Mouse (Mus musculus) granulocyte monocyte progenitor cell, adult 5-6 weeks (primary cell): ENCODE measurements around the gene Tsc2. TPM values are rescaled to one million over a fixed set of nuclear protein-coding genes. Genes with fewer than 3 reads are reported as not detected.

Experiments
- ATAC-seq: replicated peaks from 2 replicates; pipeline ENCODE4 v1.8.0; 2016; ENCODE audit warnings: mild to moderate bottlenecking, moderate TSS enrichment, inconsistent platforms; ENCODE audit not compliant: poor library complexity, severe bottlenecking
- total RNA-seq, 2 experiments: library from RNA; stranded (forward) in 1 of 2; stranded (reverse) in 1 of 2; fragments of 200-712, 200-1000 nt in 1 of 2; fragments of >200 nt in 1 of 2; fragmentation: Nextera tagmentation in 1 of 2; gene quantifications; 2 replicates each; pipeline ENCODE4 v1.2.3; 2014 to 2017

The Tsc2 gene
- total RNA-seq, 2 experiments from 2014 or later, result 41.3 to 83.7 TPM

- no peak for ATAC-seq
These were observed 16.4 kb upstream of the Tsc2 start for GRCm38 (mm10) chr17:24648731-24649377.

GRCm38 (mm10) chr17:24647493-24647892 lies 15.1 kb upstream of the Tsc2 start:
- ATAC-seq, result no peak

- ATAC-seq, result no peak
These were observed 14.0 kb upstream of the Tsc2 start for GRCm38 (mm10) chr17:24646381-24646780.

DNA sequence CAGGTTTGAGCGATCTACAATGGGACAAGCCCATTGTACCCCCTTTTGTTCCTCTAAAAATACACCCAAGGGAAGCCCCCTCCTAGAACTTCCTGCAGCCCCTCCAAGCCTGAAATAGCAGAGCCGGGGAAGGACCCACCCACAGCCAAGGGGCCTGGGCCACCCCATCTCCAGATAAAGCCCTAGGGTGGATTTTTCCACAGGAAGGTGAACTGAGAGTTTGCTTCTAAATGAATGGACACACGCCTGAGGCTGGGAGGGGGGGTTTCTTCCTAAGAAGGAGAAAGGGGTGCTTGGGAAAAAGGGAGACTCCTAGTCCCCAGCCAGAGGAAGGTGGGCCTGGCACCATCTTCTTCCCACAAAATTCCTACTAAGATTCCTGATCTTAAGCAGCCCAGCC lies 13.5 kb upstream of the Tsc2 start:
- no peak for ATAC-seq

DNA sequence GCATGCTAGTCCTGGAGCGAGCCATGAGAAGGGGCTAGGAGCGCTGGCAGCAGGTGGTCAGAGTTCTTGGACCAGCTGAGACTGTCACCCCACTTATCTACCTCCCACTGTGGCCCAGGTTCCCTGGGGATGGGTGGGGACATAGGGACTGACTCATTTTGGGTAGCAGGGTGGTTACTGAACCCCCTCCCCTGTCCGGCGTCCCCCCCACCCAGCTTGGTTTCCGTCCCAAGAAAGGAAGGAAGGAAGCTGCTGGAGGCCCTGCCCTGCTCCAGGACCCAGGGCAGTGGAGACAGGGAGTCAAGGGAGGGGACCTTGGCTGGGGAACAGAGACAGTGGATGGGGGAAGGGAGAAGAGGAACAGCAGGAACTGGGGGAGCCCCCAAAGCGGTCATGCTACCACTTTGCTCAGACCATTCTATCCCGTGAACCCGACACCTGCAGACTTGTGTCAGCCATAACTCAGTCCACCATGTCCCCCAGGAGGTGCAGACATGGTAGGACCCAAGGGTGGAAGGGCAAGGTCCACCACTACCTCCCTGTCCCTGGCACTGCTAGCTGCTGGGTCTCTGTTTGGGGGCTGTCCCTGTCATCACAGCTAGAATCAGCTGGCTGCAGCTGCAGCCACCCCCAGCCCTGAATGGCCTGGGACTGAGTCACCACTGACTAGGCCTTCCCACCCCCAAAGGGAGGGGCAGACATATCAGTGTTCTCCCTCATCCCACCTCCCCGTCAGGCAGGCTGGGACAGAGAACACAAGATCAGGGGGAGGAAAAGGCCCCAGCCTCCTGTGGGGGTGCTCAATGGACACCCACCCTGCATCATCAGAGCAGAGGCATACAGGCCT lies 12.7 kb upstream of the Tsc2 start:
- ATAC-seq, result no peak

GRCm38 (mm10) chr17:24644030-24644715 lies 11.7 kb upstream of the Tsc2 start:
- no peak for ATAC-seq

DNA sequence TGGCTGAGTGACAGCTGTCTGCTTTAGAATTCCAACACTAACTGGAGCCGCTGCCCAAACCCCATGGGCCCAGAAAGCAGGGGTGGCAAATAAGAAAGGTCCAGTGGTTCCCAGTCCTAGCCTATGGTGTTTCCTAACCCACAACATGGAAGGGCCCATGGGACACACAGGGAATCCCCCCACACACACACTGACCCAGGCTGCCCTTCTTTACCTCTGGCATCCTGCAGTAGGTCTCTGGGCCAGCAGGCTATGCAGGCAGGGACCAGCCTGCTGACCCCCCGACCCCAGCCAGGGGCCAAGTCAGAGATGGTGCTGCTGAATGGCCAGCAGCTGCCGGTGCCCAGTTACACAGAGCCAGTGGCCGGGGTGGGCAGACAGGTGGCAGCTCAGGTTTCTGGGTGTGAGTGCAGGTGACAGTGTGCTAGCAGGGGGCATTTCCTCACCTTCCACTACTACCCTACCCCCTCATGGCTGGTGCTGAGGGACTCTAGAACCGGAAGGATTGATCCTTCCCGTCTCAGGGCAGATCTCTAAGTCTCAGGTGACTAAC lies 10.4 kb upstream of the Tsc2 start:
- no peak for ATAC-seq

- ATAC-seq, result no peak
These were observed 9.5 kb upstream of the Tsc2 start for GRCm38 (mm10) chr17:24641944-24642343.

DNA sequence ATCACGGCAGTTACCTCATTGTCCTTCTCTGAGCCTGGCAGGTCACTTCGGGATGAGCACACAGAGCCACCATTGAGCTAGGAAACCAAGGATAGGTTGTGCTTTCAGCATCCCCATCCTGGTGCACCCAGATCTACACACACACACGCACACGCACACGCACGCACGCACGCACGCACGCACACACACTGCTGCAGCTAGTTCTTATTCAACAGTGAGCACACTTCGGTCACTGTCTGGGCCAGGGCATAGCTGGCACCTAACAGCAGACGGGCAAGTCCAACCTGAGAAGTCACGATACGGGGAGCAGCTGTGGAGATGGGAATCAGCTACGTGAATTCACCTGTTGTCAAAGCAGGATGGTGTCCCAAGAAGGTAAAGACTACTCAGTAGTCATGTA lies 8.2 kb upstream of the Tsc2 start:
- no peak for ATAC-seq

- no peak for ATAC-seq
These were observed 7.7 kb upstream of the Tsc2 start for GRCm38 (mm10) chr17:24640119-24640518.

DNA sequence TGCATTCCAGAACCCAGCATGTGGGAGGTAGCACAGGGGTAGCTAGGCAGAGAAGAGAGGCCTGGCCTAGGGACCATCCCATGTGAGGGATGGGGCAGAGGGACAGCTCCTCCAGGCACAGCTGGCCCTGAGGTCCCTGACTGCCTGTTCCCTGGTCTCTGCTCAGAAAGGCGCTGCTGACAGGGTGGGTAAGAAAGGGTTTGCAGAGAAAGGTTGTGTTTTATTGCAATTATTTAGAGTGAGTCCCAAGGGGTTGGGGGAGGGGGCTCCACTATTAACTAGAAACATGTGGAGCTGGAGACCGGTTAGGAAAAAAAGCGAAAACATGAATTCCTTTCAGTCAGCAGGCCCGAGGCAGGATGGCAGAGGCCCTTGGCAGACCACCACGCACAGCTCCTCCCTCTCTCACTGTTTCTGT lies 7.2 kb upstream of the Tsc2 start:
- ATAC-seq, result no peak

DNA sequence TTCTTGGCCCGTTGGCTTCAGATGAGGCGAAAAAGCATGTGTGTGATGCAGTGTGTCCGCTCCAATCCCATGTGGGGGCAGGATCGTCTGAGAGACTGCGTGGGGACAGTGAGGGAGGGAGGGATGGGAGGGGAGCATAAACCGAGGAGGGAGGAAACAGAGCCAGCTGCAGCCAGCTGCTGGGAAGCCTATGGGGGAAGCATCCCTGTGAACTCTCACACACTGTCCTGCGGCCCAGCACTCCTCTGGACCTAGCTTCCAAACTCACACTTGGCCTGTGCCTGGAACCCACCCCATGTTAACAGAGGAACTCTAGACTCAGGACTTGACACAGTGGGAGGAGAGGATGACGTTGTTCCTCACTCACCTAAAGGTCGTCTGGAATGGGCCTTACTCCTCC lies 6.4 kb upstream of the Tsc2 start:
- no peak for ATAC-seq

- ATAC-seq, result no peak
These were observed 5.8 kb upstream of the Tsc2 start for GRCm38 (mm10) chr17:24638214-24638613.

DNA sequence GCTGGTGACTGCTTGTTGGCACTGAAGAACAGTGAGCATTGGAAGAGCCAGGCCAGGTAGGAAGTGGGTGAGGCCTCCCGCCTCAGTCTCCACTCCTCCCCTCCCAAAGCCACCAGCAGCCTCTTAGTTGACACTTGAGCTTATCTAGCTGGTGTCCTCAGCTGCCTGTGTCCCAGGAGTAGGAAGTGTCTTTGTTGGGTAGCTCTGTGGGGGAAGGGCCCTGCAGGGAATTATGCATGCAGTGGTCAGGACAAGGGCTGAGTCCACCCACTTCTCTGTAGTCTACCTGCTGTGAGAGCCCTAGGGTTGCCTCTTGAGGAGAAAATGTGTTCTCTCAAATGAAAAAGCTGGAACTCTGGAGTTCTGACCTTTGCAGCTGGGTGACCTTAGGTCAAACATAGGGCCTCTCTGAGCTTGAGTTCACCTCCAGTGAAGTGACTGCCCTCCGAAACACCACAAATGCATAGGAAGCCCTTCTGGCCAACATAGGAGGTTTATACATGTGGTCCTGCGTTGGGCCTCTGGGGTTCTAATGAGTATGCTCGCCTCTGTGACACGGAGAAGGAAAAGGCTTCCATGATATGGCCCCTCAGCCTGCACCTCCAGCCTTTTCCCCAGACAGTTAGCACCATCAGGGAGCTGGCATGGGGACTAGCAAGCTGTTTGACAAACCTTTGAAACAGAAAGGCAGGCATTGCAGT lies 4.5 kb upstream of the Tsc2 start:
- ATAC-seq, result no peak

- no peak for ATAC-seq
These were observed 3.3 kb upstream of the Tsc2 start for GRCm38 (mm10) chr17:24635694-24636093.

- ATAC-seq, result no peak
These were observed 2.6 kb upstream of the Tsc2 start for GRCm38 (mm10) chr17:24635024-24635423.

- ATAC-seq, result no peak
These were observed 1.4 kb upstream of the Tsc2 start for GRCm38 (mm10) chr17:24633831-24634230.

- no peak for ATAC-seq
These were observed 501 bp upstream of the Tsc2 start for GRCm38 (mm10) chr17:24632813-24633449.

- no peak for ATAC-seq
These were observed 2.4 kb downstream of the Tsc2 start for GRCm38 (mm10) chr17:24630072-24630471.

- 0 out of 2 replicates have a peak, but pooled peaks have one; percentile 35 for ATAC-seq
These were observed 3.8 kb downstream of the Tsc2 start for GRCm38 (mm10) chr17:24628646-24629045.
